Mouse (Mus musculus) MN1 (cell line): ENCODE measurements at regions not wholly inside any gene's neighbourhood (a gene's known extent, or its start where the extent isn't known, plus 50 kb on each side); places are given as distances from the start of the nearest gene placed in this dataset.
A peak's percentile ranks its signal among the peaks of the same experiment; 100 is the strongest.
"Not testable (repeated sequence)": the region's sequence is repeated elsewhere in the genome, so short reads cannot be mapped to it uniquely, and the experiment has no call there.

Experiments used
- DNase-seq: peaks from one replicate; pipeline ENCODE4 v3.0.0-alpha.2; 2016; ENCODE audit warnings: low spot score

GRCm38 (mm10) chrY:4150031-4150430 lies 378.6 kb downstream of the Gm3376 start:
- DNase-seq: peak; percentile 82

DNA sequence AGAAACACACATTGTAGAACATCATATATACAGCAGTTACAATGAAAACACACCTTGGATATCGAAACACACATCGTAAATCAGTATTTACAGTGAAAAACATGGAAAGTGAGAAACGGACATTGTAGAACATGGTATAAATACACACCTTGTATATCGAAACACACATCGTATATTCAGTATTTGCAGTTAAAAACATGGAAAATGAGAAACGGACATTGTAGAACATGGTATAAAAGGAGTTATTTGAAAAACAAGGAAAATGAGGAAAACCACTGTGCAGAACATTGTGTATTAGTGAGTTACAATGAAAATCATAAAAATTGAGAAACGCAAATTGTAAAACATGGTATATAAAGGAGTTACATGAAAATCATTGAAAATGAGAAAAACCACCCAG lies 379.2 kb downstream of the Gm3376 start:
- DNase-seq: not testable (repeated sequence)

GRCm38 (mm10) chrY:4152998-4153397 lies 381.5 kb downstream of the Gm3376 start:
- peak; percentile 4 for DNase-seq

- peak; percentile 0 for DNase-seq
These were observed 388.9 kb downstream of the Gm3376 start for GRCm38 (mm10) chrY:4160371-4160770.
